Mouse (Mus musculus) testis, adult 2 months (tissue): ENCODE measurements around the gene Wbp4. TPM values are rescaled to one million over a fixed set of nuclear protein-coding genes. Genes with fewer than 3 reads are reported as not detected.

ENCODE experiments used
- H3K27ac ChIP-seq: fragments of 200-500 bp; 2 replicates; pipeline ENCODE4 v1.5.1; 2012; ENCODE audit warnings: low read depth, low read length; ENCODE audit not compliant: control insufficient read depth, insufficient read depth
- H3K27me3 ChIP-seq: fragments of 200-500 bp; 2 replicates; pipeline ENCODE4 v1.6.1; 2012; ENCODE audit warnings: mild to moderate bottlenecking, low read length, moderate library complexity; ENCODE audit not compliant: control insufficient read depth, insufficient read depth
- H3K36me3 ChIP-seq: fragments of 200-500 bp; 2 replicates; pipeline ENCODE4 v1.6.1; 2012; ENCODE audit warnings: mild to moderate bottlenecking, low read length; ENCODE audit not compliant: control insufficient read depth, insufficient read depth
- H3K4me1 ChIP-seq: fragments of 200-500 bp; 2 replicates; pipeline ENCODE4 v1.6.1; 2012; ENCODE audit warnings: low read length; ENCODE audit not compliant: control insufficient read depth, insufficient read depth
- H3K4me3 ChIP-seq: fragments of 200-500 bp; 2 replicates; pipeline ENCODE4 v1.5.1; 2012; ENCODE audit warnings: low read depth, mild to moderate bottlenecking, low read length, moderate library complexity, mixed read lengths; ENCODE audit not compliant: control insufficient read depth
- CTCF ChIP-seq: fragments of 200-500 bp; IDR thresholded peaks from 2 replicates; pipeline ENCODE4 v1.5.1; 2012; ENCODE audit warnings: low read depth, mild to moderate bottlenecking, inconsistent platforms, low read length, moderate library complexity; ENCODE audit not compliant: control insufficient read depth, insufficient read depth, insufficient replicate concordance
- POLR2A ChIP-seq: fragments of 200-500 bp; IDR thresholded peaks from 2 replicates; pipeline ENCODE4 v1.6.1; 2012; ENCODE audit warnings: low read depth, mild to moderate bottlenecking, inconsistent platforms, low read length, moderate library complexity; ENCODE audit not compliant: control insufficient read depth
- polyA plus RNA-seq: library from polyadenylated mRNA; depleted of rRNA; stranded (reverse); fragments of >200 nt; gene quantifications from 2 replicates; pipeline ENCODE4 v1.2.3, GENCODE M21; 2012; rRNA removed

Wbp4 gene
- polyA plus RNA-seq, 1 experiment, result 11.2 TPM

- Histone ChIP-seq H3K27ac (no peak overlapping the region), H3K4me1 (no peaks in the 10 kb centered on the region), H3K36me3 (peaks cover 1% of the 10 kb centered on the region; the same call in 1 of the 2 replicates), H3K27me3 (no peaks in the 10 kb centered on the region), H3K4me3 (no peak overlapping the region)
- no peak for TF ChIP-seq CTCF
- no peak for TF ChIP-seq POLR2A
Measured at GRCm38 (mm10) chr14:79413121-79413520, 68.2 kb downstream of the Wbp4 start.

- Histone ChIP-seq H3K27me3 (no peaks in the 10 kb centered on the region), H3K4me1 (no peaks in the 10 kb centered on the region), H3K27ac (no peak overlapping the region), H3K4me3 (no peak overlapping the region), H3K36me3 (peaks cover 1% of the 10 kb centered on the region; the same call in 1 of the 2 replicates)
- no peak for TF ChIP-seq CTCF
- no peak for TF ChIP-seq POLR2A
Measured at GRCm38 (mm10) chr14:79410662-79411061, 70.7 kb downstream of the Wbp4 start.

Other genes with a start within 250 kb of the Wbp4 start
- 0.68 and 0.70 TPM in 2 replicates for gene Zfp957, start 234.2 kb downstream of the Wbp4 start, polyA plus RNA-seq
- 24.0 and 26.5 TPM in 2 replicates for gene Rgcc, start 179.9 kb downstream of the Wbp4 start, polyA plus RNA-seq
- 1.7 and 2.1 TPM in 2 replicates for gene Naa16, start 90.7 kb downstream of the Wbp4 start, polyA plus RNA-seq
- 3.0 and 3.5 TPM in 2 replicates for gene Mtrf1, start 83.7 kb downstream of the Wbp4 start, polyA plus RNA-seq
- gene Kbtbd7, start 55.0 kb downstream of the Wbp4 start, polyA plus RNA-seq, result 8.4 and 8.8 TPM in 2 replicates
- 28.5 and 30.0 TPM in 2 replicates for gene Kbtbd6, start 29.7 kb downstream of the Wbp4 start, polyA plus RNA-seq
- 3.2 and 3.9 TPM in 2 replicates for gene Elf1, start 326 bp downstream of the Wbp4 start, polyA plus RNA-seq
- gene Sugt1, start 106.2 kb upstream of the Wbp4 start, polyA plus RNA-seq, result 21.0 and 31.6 TPM in 2 replicates
- 1.7 and 2.6 TPM in 2 replicates for gene Cnmd, start 180.7 kb upstream of the Wbp4 start, polyA plus RNA-seq